Mouse (Mus musculus) cerebellum, adult 2 months (tissue): ENCODE results near the gene Helz2.

Experiments
- CTCF ChIP-seq: fragments of 200-500 bp; IDR thresholded peaks from 2 replicates; pipeline ENCODE4 v1.5.1; 2011; ENCODE audit warnings: low read depth, mild to moderate bottlenecking, control low read depth, low read length, moderate library complexity, borderline replicate concordance; ENCODE audit not compliant: insufficient read depth
- POLR2A ChIP-seq: fragments of 200-500 bp; IDR thresholded peaks from 2 replicates; pipeline ENCODE4 v1.6.1; 2011; ENCODE audit warnings: low read length, control low read depth, borderline replicate concordance; ENCODE audit not compliant: insufficient read depth

- TF ChIP-seq POLR2A (no peak), CTCF (no peak)
Measured at GRCm38 (mm10) chr2:181277866-181278265, 36.0 kb upstream of the Helz2 start.
